Mouse (Mus musculus) E14TG2a.4 (cell line): ENCODE data around the gene Fam19a2.

ENCODE experiments used
- CTCF ChIP-seq: conservative IDR thresholded peaks from 2 replicates; pipeline ENCODE4 v1.5.1; 2014; ENCODE audit warnings: low read length
- NANOG ChIP-seq: IDR thresholded peaks from 2 replicates; pipeline ENCODE4 v1.6.1; 2014; ENCODE audit warnings: borderline replicate concordance, low read length, mixed read lengths

DNA sequence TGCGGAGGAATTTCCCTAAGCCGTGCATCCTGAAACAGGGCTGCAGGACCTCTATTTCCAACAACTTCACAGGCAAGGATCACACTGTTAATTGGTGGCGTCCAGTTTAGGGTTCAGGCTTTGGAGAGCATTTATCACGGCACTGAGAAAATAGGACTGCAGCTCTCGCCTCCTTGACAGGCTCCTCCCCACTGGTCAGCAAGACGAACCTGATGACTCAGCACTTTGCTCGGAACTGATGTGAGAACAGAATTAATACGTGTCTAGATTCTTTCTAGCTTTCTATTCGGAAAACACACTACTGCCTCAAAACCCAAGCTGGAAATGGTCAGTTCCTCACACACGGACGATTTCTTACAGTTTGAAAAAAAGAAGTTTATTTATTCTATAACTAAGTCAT lies 10.8 kb downstream of the Fam19a2 start:
- no peak for TF ChIP-seq CTCF
- TF ChIP-seq NANOG = no peak
